Mouse (Mus musculus) gastrocnemius, postnatal 36 days (tissue): ENCODE measurements at regions not wholly inside any gene's neighbourhood (a gene's known extent, or its start where the extent isn't known, plus 50 kb on each side); places are given as distances from the start of the nearest gene placed in this dataset.
"Not testable (repeated sequence)": the region's sequence is repeated elsewhere in the genome, so short reads cannot be mapped to it uniquely, and the experiment has no call there.

Experiments
- DNase-seq, 2 experiments: peaks; one replicate each; pipeline ENCODE4 v3.0.0; 2022
- intact Hi-C: fragments of 180-260 bp; cut with DNase I; formaldehyde crosslinking; loops from one replicate; pipeline ENCODE4 v1.15.1; 2025

DNA sequence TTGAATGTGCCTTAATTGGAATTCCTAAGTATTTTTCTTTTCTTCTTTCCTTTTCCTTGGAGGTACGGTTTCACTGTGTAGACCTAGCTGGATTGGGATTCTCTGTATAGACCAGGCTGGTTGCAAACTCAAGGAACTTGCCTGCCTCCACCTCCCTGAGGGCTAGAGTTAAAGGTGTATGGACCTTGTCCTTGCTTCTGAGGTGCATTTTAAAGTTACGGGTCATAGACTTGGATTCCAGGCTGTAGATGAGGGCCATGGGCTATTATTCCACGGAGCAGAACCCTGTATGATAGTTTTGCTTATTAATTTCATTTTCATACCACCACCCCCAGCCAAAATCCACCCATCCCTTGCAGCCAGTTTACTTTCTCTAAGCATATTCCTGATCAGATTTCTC is 50.7 kb upstream of the Wdr26 start:
- DNase-seq: no peak
- intact Hi-C loops: no loop called here

- DNase-seq: no peak
- intact Hi-C loops: no loop called here
Observed at GRCm38 (mm10) chr1:181263216-181263615, 51.4 kb upstream of the Wdr26 start.

GRCm38 (mm10) chr1:181270469-181270868 is 58.7 kb upstream of the Wdr26 start:
- not testable (repeated sequence) for DNase-seq
- intact Hi-C loops: loop anchor here (5.0 to 10.0 kb wide), 3 partner anchors 174 to 347 kb away; no protein-coding TSS in a partner anchor

- intact Hi-C loops: loop anchor here (5.0 to 10.0 kb wide), 3 partner anchors 174 to 346 kb away; no protein-coding TSS in a partner anchor
Observed at GRCm38 (mm10) chr1:181271164-181271563, 59.4 kb upstream of the Wdr26 start.

GRCm38 (mm10) chr1:181271821-181272220 is 60.0 kb upstream of the Wdr26 start:
- DNase-seq: no peak
- intact Hi-C loops: loop anchor here (5.0 to 10.0 kb wide), 3 partner anchors 173 to 345 kb away; no protein-coding TSS in a partner anchor

More at GRCm38 (mm10) chr1:181271164-181271563, 59.4 kb upstream of the Wdr26 start:
- no peak for DNase-seq

GRCm38 (mm10) chr1:181272622-181273296 is 61.0 kb upstream of the Wdr26 start:
- peak; percentile 65 to 74 for DNase-seq
- intact Hi-C loops: loop anchor here (5.0 to 10.0 kb wide), 3 partner anchors 172 to 345 kb away; no protein-coding TSS in a partner anchor

DNA sequence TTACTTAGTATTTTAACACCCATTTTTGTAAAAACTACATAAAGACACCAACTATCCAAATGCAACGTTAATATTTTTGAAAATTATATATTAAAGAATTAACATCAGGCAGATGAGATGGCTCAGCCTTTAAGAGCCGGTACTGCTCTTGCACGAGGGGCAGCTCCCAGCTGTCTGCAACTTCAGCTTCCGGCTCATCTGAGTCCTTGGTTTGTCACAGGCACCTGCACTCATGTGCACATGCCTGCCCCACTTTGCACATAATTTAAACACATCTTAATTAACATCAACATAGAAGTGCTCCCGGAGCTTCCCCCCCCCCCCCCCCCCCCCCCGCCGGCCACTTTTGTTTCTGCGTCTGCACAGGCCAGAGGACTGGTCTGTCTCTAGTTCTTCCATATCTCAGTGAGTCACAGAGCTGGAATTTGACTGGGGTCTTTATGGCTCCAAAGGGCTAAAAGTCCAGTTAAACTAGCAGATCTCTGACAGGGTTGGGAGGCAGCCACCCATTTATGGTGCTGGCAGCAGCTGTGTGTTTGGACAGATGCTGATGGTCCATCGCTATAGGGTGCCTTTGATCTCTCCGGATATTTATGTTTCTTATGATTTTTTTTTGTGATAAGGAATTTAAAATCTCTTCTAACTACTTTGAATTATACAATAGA is 61.9 kb upstream of the Wdr26 start:
- intact Hi-C loops: loop anchor here (5.0 to 10.0 kb wide), 3 partner anchors 171 to 344 kb away; no protein-coding TSS in a partner anchor
- DNase-seq: no peak

GRCm38 (mm10) chr1:181280826-181281225 is 69.0 kb upstream of the Wdr26 start:
- DNase-seq: no peak
- intact Hi-C loops: no loop called here

DNA sequence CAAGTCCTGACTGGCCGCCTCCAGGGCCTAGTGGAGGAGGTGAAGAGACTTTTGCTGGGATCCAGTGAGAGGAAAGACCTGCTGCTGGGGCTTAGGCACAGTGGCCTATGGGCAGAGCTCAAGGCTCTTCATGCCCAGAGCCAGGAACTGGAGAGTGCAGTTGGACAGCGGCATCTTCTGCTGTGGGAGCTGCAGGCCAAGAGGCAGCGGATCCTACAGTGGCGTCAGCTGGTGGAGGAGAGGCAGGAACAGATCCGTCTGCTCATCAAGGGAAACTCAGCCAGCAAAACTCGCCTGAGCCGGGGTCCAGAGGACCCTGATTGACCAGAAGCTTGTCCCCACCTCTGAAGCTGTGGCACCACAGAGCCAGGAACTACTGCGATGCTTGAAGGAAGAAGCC is 69.4 kb upstream of the Cnih3 start:
- intact Hi-C loops, DNase-seq: not testable (repeated sequence)

DNA sequence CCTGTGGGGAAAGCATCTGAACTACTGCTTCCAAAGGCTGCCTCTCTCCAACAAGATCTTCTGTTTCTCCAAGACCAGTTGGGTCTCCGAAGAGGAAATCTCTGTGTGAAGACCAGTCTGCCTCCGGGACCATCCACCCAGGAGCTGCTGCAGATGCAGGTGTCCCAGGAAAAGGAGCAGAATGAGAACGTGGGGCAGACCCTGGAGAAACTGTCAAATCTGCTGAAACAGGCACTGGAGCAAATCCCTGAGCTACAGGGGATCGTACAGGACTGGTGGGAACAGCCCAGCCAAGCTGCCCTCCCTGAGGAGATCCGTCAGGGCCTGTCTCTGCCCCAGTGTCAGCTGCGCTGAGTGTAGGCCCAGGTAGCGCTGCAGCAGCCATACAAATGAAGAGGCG is 68.9 kb upstream of the Cnih3 start:
- intact Hi-C loops, DNase-seq: not testable (repeated sequence)

GRCm38 (mm10) chr1:181284301-181285197 is 67.9 kb upstream of the Cnih3 start:
- intact Hi-C loops: no loop called here
- no peak for DNase-seq

- intact Hi-C loops: no loop called here
- no peak for DNase-seq
Observed at GRCm38 (mm10) chr1:181285600-181285999, 66.8 kb upstream of the Cnih3 start.

- intact Hi-C loops: no loop called here
- DNase-seq: no peak
Observed at GRCm38 (mm10) chr1:181286146-181286545, 66.3 kb upstream of the Cnih3 start.

DNA sequence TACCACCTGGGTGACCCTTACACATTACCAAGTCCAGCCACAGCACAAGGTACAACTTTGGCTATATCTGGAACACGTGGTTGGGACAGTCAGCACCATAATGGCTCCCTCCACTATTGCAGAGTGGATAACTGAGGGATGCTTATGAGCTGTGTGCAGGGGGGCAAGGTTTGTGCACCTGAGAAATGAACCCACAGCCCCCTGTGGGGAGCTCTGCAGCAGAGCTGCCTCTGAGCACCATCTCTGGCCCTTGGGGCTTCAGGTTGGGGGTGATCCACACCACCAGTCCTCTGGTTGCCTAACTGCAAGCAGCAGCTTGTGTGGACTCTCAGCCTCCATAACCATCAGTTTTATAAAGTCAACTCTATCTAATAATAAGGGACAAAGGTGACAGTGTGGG is 65.3 kb upstream of the Cnih3 start:
- intact Hi-C loops: no loop called here
- DNase-seq: no peak

DNA sequence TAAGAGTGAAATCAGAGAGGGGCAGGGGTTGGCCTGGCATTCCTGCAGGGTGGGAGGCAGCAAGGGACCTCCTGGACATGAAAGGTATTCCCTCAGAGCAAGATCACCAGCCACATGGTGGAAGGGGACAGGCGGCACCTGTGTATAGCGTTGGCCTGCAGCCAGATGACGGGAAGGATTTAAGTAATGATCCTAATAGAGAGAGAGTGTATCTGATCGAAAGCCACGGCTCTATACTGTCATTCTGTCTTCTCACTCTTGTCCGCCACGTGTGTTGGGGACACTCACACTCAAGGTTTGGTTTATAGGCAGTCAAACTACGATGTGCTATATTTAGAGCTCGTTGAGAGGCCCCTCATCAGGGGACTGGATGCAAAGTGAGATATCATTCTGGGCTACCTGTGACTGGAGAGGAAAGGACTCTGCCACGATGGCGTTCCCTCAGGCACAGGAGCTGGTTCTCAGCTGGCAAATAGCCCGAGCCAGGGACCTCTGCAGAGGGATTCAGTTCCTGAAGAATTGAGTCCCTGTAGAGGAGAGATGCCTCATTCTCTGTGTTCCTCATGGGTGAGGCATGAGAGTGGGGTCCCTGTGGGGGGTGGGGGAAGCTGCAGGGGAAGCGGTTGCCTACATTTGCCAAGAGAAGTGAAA is 62.9 kb upstream of the Cnih3 start:
- intact Hi-C loops: no loop called here
- DNase-seq: no peak

- intact Hi-C loops: no loop called here
- DNase-seq: no peak
Observed at GRCm38 (mm10) chr1:181291202-181291601, 61.2 kb upstream of the Cnih3 start.

- intact Hi-C loops: no loop called here
- no peak for DNase-seq
Observed at GRCm38 (mm10) chr1:181291966-181292365, 60.5 kb upstream of the Cnih3 start.

- no peak for DNase-seq
- intact Hi-C loops: no loop called here
Observed at GRCm38 (mm10) chr1:181293079-181293865, 59.2 kb upstream of the Cnih3 start.

- intact Hi-C loops: no loop called here
- no peak for DNase-seq
Observed at GRCm38 (mm10) chr1:181295651-181296050, 56.8 kb upstream of the Cnih3 start.
